Mouse (Mus musculus) MN1 (cell line): ENCODE results near the gene Cpsf6.
A peak's percentile ranks its signal among the peaks of the same experiment; 100 is the strongest.

Experiments
- DNase-seq: peaks from one replicate; pipeline ENCODE4 v3.0.0-alpha.2; 2016; ENCODE audit warnings: low spot score

Cpsf6 gene

DNA sequence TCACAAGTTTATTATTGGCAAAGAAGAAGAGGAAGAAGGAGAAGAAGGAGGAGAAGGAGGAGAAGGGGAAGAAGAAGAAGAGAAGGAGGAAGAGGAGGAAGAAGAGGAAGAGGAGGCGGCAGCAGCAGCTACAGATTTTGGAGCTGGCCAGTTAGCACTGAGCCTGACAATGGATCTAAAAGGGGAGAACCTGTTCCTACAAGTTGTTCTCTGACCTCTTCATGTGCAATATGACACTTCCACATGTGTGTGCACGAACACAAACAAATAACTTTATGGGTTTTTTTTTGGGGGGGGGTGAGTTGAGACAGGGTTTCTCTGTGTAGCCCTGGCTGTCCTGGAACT lies 5.2 kb upstream of the Cpsf6 start:
- no peak for DNase-seq

DNA sequence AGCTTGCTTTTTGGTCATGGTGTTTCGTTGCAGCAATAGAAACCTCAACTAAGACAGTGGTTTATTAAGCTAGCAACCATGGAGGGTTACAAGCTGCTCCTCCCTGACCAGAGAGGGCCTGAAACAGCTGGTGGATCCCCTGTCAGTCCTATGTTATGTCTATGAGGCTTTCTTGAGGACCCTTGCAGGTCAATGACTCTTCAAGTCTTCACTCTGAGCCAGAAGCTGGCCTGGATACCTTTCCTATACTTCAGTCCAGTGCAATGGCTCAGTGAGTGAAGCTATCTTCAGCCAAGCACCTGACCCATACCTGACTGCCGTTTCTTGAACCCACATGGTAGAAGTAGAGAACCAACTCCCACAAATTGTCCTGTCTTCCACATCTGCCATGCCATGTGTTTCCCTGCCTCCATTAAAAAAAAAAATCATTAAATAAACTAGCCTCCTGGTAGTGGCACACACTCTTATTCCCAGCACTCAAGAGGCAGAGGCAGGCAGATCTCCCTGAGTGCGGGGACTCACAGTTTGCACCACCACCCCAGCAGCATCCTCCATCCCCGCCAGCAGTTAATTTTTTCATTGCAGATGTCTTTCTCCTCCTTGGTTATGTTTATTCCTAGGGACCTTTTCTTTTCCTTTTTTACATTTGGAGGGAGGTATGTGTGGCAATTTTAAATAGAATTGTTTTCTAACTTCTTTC lies 4.7 kb upstream of the Cpsf6 start:
- DNase-seq: no peak

- no peak for DNase-seq
Observed at GRCm38 (mm10) chr10:117383941-117384340, 4.1 kb upstream of the Cpsf6 start.

GRCm38 (mm10) chr10:117382996-117383550 lies 3.3 kb upstream of the Cpsf6 start:
- no peak for DNase-seq

GRCm38 (mm10) chr10:117382146-117382545 lies 2.3 kb upstream of the Cpsf6 start:
- DNase-seq: no peak

- no peak for DNase-seq
Observed at GRCm38 (mm10) chr10:117380721-117381570, 1.1 kb upstream of the Cpsf6 start.

DNA sequence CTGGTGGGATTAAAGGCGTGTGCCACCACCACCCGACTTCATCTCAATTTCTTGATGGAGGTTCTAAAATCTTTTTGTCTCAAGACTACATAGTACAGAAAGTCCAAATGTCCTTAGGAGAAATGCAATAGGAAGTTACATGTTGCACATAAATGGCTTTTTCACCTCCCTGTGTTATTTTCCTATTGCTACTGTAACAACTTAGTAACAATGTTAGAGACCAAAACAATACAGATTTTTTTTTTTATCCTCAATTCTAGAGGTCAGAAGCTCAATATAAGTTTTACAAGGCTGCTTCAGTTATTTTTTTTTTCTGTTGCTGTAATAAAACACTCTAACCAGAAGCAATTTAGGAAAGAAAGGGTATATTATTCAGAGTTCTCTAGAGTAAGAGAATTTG lies 374 bp downstream of the Cpsf6 start:
- DNase-seq: no peak

- no peak for DNase-seq
Observed at GRCm38 (mm10) chr10:117378642-117379041, 1.2 kb downstream of the Cpsf6 start.

- DNase-seq: no peak
Observed at GRCm38 (mm10) chr10:117378291-117378555, 1.6 kb downstream of the Cpsf6 start.

GRCm38 (mm10) chr10:117377431-117378290 lies 2.2 kb downstream of the Cpsf6 start:
- DNase-seq: no peak

GRCm38 (mm10) chr10:117376580-117377189 lies 3.1 kb downstream of the Cpsf6 start:
- DNase-seq: peak; percentile 100

GRCm38 (mm10) chr10:117375841-117376579 lies 3.8 kb downstream of the Cpsf6 start:
- DNase-seq: peak; percentile 77

GRCm38 (mm10) chr10:117375163-117375562 lies 4.7 kb downstream of the Cpsf6 start:
- no peak for DNase-seq

DNA sequence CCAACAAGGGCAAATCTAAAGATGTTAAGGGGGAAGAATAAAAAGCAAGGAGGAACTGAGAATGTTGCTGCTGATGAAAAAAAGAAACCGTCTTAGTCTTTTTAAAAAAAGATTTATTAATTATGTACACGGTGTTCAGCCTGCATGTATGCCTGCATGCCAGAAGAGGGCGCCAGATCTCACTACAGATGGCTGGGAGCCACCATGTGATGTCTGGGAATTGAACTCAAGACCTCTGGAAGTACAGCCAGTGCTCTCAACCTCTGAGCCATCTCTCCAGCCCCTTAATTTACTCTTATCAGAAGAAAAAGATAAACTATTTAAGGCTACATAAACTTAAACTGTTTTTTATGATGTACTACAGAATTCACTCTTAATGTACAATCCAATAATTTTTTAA lies 16.7 kb downstream of the Cpsf6 start:
- peak; percentile 79 for DNase-seq

- no peak for DNase-seq
Observed at GRCm38 (mm10) chr10:117358891-117359290, 20.9 kb downstream of the Cpsf6 start.

GRCm38 (mm10) chr10:117343000-117343399 lies 36.8 kb downstream of the Cpsf6 start:
- DNase-seq: no peak

DNA sequence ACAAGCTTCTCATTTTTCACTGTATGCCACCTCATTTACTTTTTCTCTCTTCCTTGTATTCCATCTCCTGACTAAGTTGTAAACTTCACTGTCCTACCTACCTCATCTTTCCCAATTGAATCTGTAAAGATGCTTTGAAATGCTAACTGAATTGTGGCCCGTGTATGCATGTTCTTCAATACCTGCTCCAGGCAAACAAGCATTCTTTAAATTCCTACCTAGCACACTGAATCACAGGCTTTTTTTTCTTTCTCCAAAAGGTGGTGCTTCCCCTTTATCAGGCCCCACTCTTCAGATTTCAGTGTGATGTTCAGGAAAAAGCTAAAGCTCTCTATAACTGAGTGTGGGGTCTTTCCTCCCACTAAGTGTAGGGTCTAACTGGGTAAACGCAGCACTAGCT lies 37.4 kb downstream of the Cpsf6 start:
- no peak for DNase-seq

- DNase-seq: no peak
Observed at GRCm38 (mm10) chr10:117341029-117341428, 38.8 kb downstream of the Cpsf6 start.

DNA sequence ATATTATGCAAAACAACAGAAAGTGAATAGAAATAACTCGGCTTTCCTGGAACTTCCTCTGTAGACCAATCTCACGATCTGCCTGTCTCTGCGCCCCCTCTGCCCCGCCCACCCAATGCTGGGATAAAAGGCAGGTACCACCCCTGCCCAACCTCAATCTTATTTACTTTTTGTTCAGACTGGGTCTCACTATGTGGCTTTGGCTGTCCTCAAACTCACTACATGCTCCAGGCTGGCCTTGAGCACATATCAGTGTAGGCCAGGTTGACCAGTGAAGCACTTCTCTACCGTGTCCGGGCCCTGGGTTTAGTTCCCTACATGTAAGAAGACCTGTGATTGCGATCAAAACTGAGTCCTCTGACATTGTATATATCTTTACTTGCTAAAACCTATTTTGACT lies 40.6 kb downstream of the Cpsf6 start:
- DNase-seq: no peak

DNA sequence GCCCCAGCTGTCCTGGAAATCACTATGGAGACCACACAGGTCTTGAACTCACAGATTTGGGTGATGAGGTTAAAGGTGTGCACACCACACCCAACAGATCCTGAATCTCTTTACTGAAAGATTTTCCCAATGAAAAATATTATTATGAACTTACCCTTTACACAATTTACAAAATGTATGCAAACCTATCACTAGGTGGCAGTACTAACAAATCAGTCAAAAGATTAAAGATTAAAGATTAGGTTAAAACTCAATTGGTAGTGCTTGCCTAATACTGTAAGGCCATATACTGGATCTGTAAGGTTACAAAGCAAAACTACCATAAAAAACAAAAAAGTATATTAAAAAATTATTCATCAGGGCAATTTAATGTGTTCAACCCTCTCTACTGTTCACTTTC lies 41.9 kb downstream of the Cpsf6 start:
- peak; percentile 40 for DNase-seq

GRCm38 (mm10) chr10:117335649-117336048 lies 44.2 kb downstream of the Cpsf6 start:
- DNase-seq: no peak
